Mouse (Mus musculus) CH12.LX (cell line): ENCODE measurements around the gene Gm10563.

Experiments
- CTCF ChIP-seq, 2 experiments: IDR thresholded peaks in 1 of 2; conservative IDR thresholded peaks in 1 of 2; 2 replicates each; pipeline ENCODE4 v1.5.1; 2011 to 2012; ENCODE audit warnings: low read depth in 2 of 2, low read length in 2 of 2, improper control_type of control experiment in 1 of 2, inconsistent platforms in 1 of 2, mild to moderate bottlenecking in 1 of 2, moderate library complexity in 1 of 2
- MAX ChIP-seq: IDR thresholded peaks from 2 replicates; pipeline ENCODE4 v1.6.1; 2011; ENCODE audit warnings: low read length, improper control_type of control experiment

GRCm38 (mm10) chr4:155630267-155630666 is 14.9 kb downstream of the Gm10563 start:
- TF ChIP-seq MAX (no peak), CTCF (conservative IDR thresholded peaks at IDR 0.05 in 1 of 2, IDR thresholded peaks at IDR 0.05 in 1 of 2; ENCODE audit: low read depth in 2 of 2, low read length in 2 of 2) (no peak)
